Mouse (Mus musculus) adrenal gland, adult 10 weeks (tissue): ENCODE results near the gene Brf1. TPM values are rescaled to one million over a fixed set of nuclear protein-coding genes. Genes with fewer than 3 reads are reported as not detected.

Experiments
- polyA plus RNA-seq: library from polyadenylated mRNA; stranded (reverse); fragments of 350-450 nt; fragmentation: Illumina TruSeq; extraction: RNeasy Lipid Tissue Mini Kit (QIAGEN cat#74804); gene quantifications from one replicate; pipeline ENCODE4 v1.2.3, GENCODE M21; 2014; ENCODE audit warnings: low read depth, low replicate concordance

Gene Brf1
- 20.1 TPM for polyA plus RNA-seq

DNA sequence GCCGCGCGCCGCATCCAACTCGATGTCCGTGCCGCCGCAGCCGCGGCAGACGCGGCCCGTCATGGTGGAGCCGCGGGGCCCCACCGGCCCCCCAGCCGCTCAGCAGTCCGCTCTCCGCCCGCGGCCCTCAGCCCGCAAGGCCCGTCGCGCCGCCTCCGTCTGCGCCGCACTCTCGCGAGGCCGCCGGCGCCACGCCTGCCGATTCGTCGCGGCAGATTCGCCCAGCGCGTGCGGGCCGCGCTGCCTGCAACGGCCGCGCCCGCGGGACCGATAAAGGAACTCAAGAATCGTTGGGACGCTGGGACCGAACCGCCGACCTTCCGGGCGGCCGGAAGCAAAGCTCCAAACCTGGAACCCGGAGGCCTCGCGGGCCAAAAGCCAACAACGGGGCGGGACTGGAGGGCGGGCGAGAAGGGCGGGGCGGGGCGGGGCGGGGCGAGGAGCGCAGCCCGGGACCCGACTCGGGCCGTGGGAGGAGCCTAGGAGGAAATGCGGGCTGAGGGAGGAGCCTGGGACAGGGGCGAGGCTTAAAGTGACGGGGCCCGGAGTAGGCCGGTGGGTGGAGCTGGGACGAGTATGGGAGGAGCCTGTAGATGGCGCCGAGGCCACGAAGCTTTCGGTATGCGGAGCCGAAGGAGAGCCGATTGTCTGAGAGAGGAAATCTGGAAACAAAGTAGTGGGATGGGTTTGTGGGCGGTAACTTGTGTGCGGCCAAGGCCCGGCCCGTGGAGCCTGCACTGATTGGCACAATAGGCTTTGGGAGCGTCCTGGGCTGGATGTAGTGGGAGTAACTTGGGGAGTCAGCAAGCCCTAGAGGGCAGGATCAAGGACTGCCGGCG, at the start of gene Brf1:
Gene Brf1 (minus strand): TSS at position 411 of the 839 bp plus-strand sequence.

DNA sequence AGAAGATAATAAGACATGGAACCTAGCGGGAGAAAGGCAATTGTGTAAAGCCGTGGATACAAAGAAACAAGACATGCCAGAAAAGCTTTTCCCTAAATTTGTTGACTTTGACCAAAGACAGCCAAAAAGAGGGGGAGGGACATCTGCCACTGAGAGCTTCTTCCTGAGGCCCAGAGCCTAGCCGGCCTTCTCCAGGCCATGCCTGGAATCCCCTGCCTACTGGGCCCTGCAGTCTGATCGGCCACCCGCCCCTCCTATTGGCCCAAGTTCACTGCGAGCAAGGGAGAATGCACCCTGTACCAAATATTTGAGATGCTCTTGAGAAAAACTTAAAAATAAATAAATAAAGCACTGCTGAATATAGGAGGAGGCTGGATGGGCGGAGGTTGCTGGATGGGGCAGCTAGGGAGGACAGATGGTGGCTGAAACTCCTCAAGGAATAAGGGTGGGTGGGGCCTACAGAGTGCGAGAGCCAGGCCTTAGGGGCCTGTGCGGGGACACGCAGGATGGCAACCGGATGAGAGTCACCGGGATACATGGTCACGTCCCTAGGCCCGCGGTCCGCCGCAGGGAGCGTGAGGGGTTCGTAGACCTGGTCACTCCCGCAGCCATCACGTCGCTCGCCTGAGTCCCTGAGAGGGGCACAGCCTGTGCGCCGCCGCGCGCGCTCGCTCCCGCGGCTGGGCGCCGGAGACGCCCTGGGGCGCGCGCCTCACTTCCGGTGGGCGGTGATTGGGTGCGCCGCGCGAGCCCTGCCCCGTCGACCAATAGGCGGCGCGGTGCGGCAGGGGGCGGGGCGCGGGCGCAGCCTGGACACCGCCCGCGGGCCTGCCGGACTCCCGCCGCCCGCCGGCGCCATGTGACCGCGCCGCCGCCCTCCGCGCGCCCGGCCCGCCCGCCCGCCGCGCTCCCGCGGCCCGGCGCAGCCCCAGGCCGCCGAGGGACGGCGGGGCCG, 13.4 kb upstream of the Brf1 start, which contains the start of gene Pacs2:
Gene Pacs2 (plus strand): TSS at position 905 of the 955 bp plus-strand sequence.

DNA sequence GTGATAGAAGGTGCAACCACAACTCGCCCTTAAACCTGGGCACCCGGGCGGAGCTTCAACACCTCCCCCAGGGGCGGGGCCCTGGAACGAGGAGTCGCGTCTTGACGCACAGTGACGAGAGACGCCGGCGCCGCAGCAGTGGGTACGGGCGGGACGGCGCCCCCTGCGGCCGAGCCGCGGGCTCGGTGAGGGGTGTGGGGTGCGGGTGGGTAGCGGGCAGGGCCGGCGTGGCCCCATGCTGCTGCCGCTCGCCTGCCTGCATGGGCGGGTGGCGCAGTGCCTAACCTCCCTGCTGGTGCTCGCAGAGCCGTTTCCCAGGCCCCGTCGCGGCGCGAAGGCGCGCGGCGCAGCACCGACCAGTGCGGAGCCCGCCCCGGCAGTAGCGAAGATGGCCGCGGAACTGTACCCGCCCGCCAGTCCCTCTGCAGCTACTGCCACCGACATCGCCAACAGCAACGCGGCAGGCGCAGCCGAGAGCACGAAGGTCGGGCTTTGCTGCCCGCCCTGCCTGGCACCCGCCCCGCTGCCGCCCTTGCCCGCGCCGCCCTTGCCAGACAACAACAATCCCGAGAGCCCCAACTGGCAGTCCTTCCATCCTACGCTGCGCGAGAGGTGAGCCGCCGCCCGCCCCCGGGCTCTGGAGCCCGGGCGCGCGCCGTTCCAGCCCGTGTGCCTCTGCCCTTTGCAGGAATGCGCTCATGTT, 24.0 kb downstream of the Brf1 start, which contains the start of gene Btbd6:
Gene Btbd6 (plus strand): TSS at position 112 of the 703 bp plus-strand sequence.

DNA sequence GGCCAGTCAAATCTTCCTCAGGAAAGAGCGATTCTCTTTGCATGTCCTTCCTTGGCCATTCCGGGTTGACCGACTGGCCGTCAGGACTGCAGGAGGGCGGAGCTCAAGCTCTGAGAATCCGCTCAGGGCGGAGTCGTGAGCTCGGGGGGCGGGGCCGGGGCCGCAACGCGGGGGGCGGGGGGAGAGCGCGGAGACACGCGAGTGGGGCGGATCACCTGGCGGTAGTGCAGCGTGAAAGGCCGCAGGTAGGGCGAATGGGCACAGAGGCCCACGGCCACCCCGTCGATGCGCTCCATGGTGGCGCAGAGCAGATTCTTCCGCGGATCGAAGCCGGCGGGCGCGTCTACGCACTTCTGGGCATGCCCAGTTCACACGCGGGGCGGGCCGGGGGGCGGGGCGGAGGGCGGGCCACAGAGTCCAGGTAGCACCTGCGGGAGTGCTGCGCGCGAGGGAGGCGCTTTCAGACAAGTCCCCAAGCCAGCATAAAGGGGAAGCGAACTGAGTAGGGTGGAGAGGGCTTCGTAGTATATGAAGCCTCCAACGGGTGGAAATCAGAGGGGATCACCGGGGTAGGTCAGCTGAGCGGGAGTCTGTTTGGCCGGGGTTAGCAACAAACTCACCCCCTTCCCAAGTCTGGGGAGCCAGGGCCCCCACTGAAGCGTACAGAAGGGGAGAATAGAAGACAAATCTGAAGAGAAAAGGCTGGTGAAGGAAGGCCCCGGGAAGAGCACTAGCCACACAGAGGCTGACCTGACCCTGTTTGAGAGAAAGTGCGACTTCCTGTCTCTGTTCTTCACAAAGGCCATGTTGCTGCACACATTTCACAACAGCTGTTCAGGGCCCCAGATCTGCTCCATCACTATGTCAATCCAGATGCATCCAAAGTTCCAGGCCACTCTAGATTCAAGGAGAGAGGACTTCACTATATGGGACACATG, 58.5 kb downstream of the Brf1 start, which contains the start of gene Nudt14:
Gene Nudt14 (minus strand): TSS at position 349 of the 938 bp plus-strand sequence.

DNA sequence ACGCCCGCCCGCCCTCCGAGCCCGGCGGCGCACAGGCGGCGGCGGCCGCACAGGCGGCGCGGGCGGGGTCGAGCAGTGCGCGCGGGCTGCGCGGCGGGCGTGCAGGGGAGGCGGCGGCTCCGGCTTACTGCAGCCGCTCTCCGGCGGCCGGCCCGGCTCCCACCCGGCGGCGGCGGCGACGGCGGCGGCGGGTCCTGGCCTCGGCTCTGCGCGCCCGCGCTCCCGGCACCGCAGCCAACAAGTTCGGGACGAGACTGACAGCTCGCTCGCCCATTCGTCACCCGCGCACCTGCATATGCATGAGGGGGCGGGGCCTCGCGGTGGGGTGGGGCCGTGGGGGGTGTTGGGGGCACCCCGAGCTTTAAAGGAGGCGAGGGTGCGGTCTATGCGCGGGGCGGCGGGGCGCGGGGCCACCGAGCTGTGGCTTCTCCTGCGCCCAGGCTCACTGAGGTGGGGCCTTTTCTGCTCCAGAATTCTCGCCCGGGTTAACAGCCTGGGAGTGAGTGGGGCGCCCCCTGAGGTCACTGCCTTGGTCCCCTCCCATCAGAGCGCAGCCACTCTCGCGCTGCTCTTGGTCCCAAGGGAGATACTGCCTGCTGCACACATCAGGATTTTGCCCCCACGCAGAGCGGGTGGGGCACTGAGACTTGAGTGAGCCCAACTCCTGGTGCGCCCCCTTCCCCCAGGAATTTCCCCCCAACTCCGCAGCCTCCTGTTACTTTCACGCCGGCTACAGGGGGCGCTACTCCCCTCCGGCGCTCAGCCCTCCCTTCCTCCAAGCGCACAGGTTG, 70.7 kb downstream of the Brf1 start, which contains the start of gene Jag2:
Gene Jag2 (minus strand): TSS at position 215 of the 791 bp plus-strand sequence.

Other genes with a start within 250 kb of the Brf1 start
- not detected for gene Pld4, start 240.0 kb downstream of the Brf1 start, polyA plus RNA-seq
- gene Ahnak2, start 198.0 kb downstream of the Brf1 start, polyA plus RNA-seq, result 1.1 TPM
- 1.9 TPM for gene Clba1, start 191.8 kb downstream of the Brf1 start, polyA plus RNA-seq
- gene Cdca4, start 171.3 kb downstream of the Brf1 start, polyA plus RNA-seq, result 6.9 TPM
- not detected for gene Gpr132, start 132.5 kb downstream of the Brf1 start, polyA plus RNA-seq
- 0.12 TPM for gene Jag2, start 70.9 kb downstream of the Brf1 start, polyA plus RNA-seq
- gene Nudt14, start 58.6 kb downstream of the Brf1 start, polyA plus RNA-seq, result 0.93 TPM
- 1.1 TPM for gene Btbd6, start 24.2 kb downstream of the Brf1 start, polyA plus RNA-seq
- gene Pacs2, start 13.8 kb upstream of the Brf1 start, polyA plus RNA-seq, result 7.3 TPM
- gene Tex22, start 73.8 kb upstream of the Brf1 start, polyA plus RNA-seq, result not detected
- gene Mta1, start 97.6 kb upstream of the Brf1 start, polyA plus RNA-seq, result 21.4 TPM
- 0.58 TPM for gene Crip2, start 139.5 kb upstream of the Brf1 start, polyA plus RNA-seq
- 0.82 TPM for gene Crip1, start 145.6 kb upstream of the Brf1 start, polyA plus RNA-seq
- not detected for gene Tedc1, start 155.7 kb upstream of the Brf1 start, polyA plus RNA-seq
- not detected for gene Tmem121, start 185.2 kb upstream of the Brf1 start, polyA plus RNA-seq